Comparison of ENCODE assay signal across 10 mouse cellular contexts in genomic region chr4:10051296-10052267, GRCm38 (mm10).
A peak's percentile ranks its signal among the peaks of the same experiment; 100 is the strongest.
DNase-seq lines count a peak whose midpoint lies in the region; ATAC-seq lines count a peak whose summit lies in the region.
"Had no signal": no experiment of that assay in that cellular context is flagged by ENCODE, and none has a peak within 500 bp of the region (broad histone marks: within the 10 kb centered on the region; RNA-seq: fewer than 3 reads in every experiment).

No protein-coding gene starts in this region.

- WGBS in lung, embryonic 16.5 days: 49% methylated on average over 5 of the region's 5 CpGs
- WGBS in forebrain, embryonic 16.5 days: 47% methylated on average over 5 of the region's 5 CpGs
- 41% methylated on average over 5 of the region's 5 CpGs for WGBS in limb, embryonic 13.5 days
- 52% methylated on average over 5 of the region's 5 CpGs for WGBS in neural tube, embryonic 13.5 days

- no peaks in the 10 kb centered on the region for H3K27me3 ChIP-seq in lung, embryonic 16.5 days (ENCODE audit: control insufficient read depth, insufficient read depth, low read depth, low read length)
- H3K27me3 ChIP-seq in forebrain, embryonic 16.5 days (replicated peaks; ENCODE audit: control insufficient read depth, insufficient read depth, low read length): no peaks in the 10 kb centered on the region
- H3K27me3 ChIP-seq in limb, embryonic 13.5 days: peaks cover 9% of the 10 kb centered on the region; the same call in 1 of the 2 replicates
- no peaks in the 10 kb centered on the region for H3K27me3 ChIP-seq in neural tube, embryonic 13.5 days

- H3K4me2 ChIP-seq in lung, embryonic 16.5 days (ENCODE audit: low read depth, low read length): no peak overlapping the region
- H3K4me2 ChIP-seq in forebrain, embryonic 16.5 days (ENCODE audit: low read length): no peak overlapping the region
- H3K4me2 ChIP-seq in limb, embryonic 13.5 days (replicated peaks): no peak overlapping the region
- H3K4me2 ChIP-seq in neural tube, embryonic 13.5 days: no peak overlapping the region

- no peak overlapping the region for H3K9ac ChIP-seq in lung, embryonic 16.5 days (ENCODE audit: low read length)
- no peak overlapping the region for H3K9ac ChIP-seq in forebrain, embryonic 16.5 days (replicated peaks; ENCODE audit: low read depth, low read length)
- no peak overlapping the region for H3K9ac ChIP-seq in limb, embryonic 13.5 days
- H3K9ac ChIP-seq in neural tube, embryonic 13.5 days: no peak overlapping the region

- H3K36me3 ChIP-seq in lung, embryonic 16.5 days (ENCODE audit: control insufficient read depth, insufficient read depth, low read length): no peaks in the 10 kb centered on the region
- H3K36me3 ChIP-seq in forebrain, embryonic 16.5 days (ENCODE audit: control insufficient read depth, insufficient read depth): no peaks in the 10 kb centered on the region
- H3K36me3 ChIP-seq in limb, embryonic 13.5 days: no peaks in the 10 kb centered on the region
- H3K36me3 ChIP-seq in neural tube, embryonic 13.5 days: no peaks in the 10 kb centered on the region

- no peak overlapping the region for H3K4me3 ChIP-seq in lung, embryonic 16.5 days (ENCODE audit: low read length)
- no peak overlapping the region for H3K4me3 ChIP-seq in forebrain, embryonic 16.5 days (replicated peaks; ENCODE audit: low read length)
- H3K4me3 ChIP-seq in limb, embryonic 13.5 days: no peak overlapping the region
- no peak overlapping the region for H3K4me3 ChIP-seq in neural tube, embryonic 13.5 days

- peak; percentile 17; the same call in 1 of the 2 replicates for ATAC-seq in lung, embryonic 16.5 days (ENCODE audit: low read depth)
- peak; percentile 88 for ATAC-seq in forebrain, embryonic 16.5 days
- peak; percentile 88 for ATAC-seq in limb, embryonic 13.5 days (ENCODE audit: low FRiP score, low read depth)
- peak; percentile 97 for ATAC-seq in neural tube, embryonic 13.5 days (ENCODE audit: low read depth)
- ATAC-seq: lung, postnatal 0 days had no signal

- H3K27ac ChIP-seq in lung, embryonic 16.5 days (ENCODE audit: low read length): no peak overlapping the region
- no peak overlapping the region for H3K27ac ChIP-seq in forebrain, embryonic 16.5 days (ENCODE audit: low read length)
- H3K27ac ChIP-seq in limb, embryonic 13.5 days: no peak overlapping the region
- H3K27ac ChIP-seq in neural tube, embryonic 13.5 days (replicated peaks): no peak overlapping the region

- no peak for DNase-seq in lung, postnatal 25 days (ENCODE audit: low spot score)
- no peak for DNase-seq in heart, adult 18-20 months
- no peak for DNase-seq in testis, postnatal 10 days (ENCODE audit: low spot score)
- DNase-seq: gastrocnemius, postnatal 36 days; liver had no signal

- H3K4me1 ChIP-seq in lung, embryonic 16.5 days (replicated peaks; ENCODE audit: control insufficient read depth, insufficient read depth, low read length): no peaks in the 10 kb centered on the region
- H3K4me1 ChIP-seq in forebrain, embryonic 16.5 days (replicated peaks; ENCODE audit: control insufficient read depth, insufficient read depth, low read length): 0 out of 2 replicates have a peak, but pooled peaks cover 3% of the 10 kb centered on the region
- peaks cover 17% of the 10 kb centered on the region for H3K4me1 ChIP-seq in limb, embryonic 13.5 days
- H3K4me1 ChIP-seq in neural tube, embryonic 13.5 days (replicated peaks): peaks cover 8% of the 10 kb centered on the region; the same call in 1 of the 2 replicates

- H3K9me3 ChIP-seq in lung, embryonic 16.5 days (ENCODE audit: control insufficient read depth, low read length): no peaks in the 10 kb centered on the region
- H3K9me3 ChIP-seq in forebrain, embryonic 16.5 days (ENCODE audit: control insufficient read depth, low read length): no peaks in the 10 kb centered on the region
- no peaks in the 10 kb centered on the region for H3K9me3 ChIP-seq in limb, embryonic 13.5 days
- no peaks in the 10 kb centered on the region for H3K9me3 ChIP-seq in neural tube, embryonic 13.5 days

Comparison
In these comparisons a context has a peak if more than half of its experiments do, and no peak if none do; other contexts are left out.
1. ATAC-seq: peak in every context shown above with its lines; median percentile 97 in neural tube, embryonic 13.5 days; 88 in forebrain, embryonic 16.5 days; 88 in limb, embryonic 13.5 days; 17 in lung, embryonic 16.5 days.